Mouse (Mus musculus) kidney, embryonic 15.5 days (tissue): Measurements from ENCODE around the gene Mars2. TPM values are rescaled to one million over a fixed set of nuclear protein-coding genes. Genes with fewer than 3 reads are reported as not detected.

Experiments used
- ATAC-seq: fragments of 200-750 bp; cut with Nextera tagmentation; replicated peaks from 2 replicates; pipeline ENCODE4 v1.8.0; 2017; ENCODE audit warnings: moderate TSS enrichment; ENCODE audit not compliant: low FRiP score
- H3K27ac ChIP-seq: fragments of 300-500 bp; sonication (generic); 2 replicates; pipeline ENCODE4 v1.5.1; 2015; ENCODE audit warnings: mild to moderate bottlenecking, inconsistent platforms
- H3K27me3 ChIP-seq: fragments of 300-500 bp; sonication (generic); 2 replicates; pipeline ENCODE4 v1.6.1; 2015; ENCODE audit warnings: inconsistent platforms
- H3K36me3 ChIP-seq: fragments of 300-500 bp; sonication (generic); 2 replicates; pipeline ENCODE4 v1.6.1; 2015; ENCODE audit warnings: inconsistent platforms
- H3K4me1 ChIP-seq: fragments of 300-500 bp; sonication (generic); 2 replicates; pipeline ENCODE4 v1.6.1; 2015; ENCODE audit warnings: inconsistent platforms
- H3K4me2 ChIP-seq: fragments of 300-500 bp; sonication (generic); 2 replicates; pipeline ENCODE4 v1.6.1; 2015; ENCODE audit warnings: moderate library complexity, mild to moderate bottlenecking, inconsistent platforms
- H3K4me3 ChIP-seq: fragments of 300-500 bp; sonication (generic); replicated peaks from 2 replicates; pipeline ENCODE4 v1.5.1; 2015; ENCODE audit warnings: mild to moderate bottlenecking, inconsistent platforms
- H3K9ac ChIP-seq: fragments of 300-500 bp; sonication (generic); 2 replicates; pipeline ENCODE4 v1.6.1; 2015; ENCODE audit warnings: mild to moderate bottlenecking, inconsistent platforms
- H3K9me3 ChIP-seq: fragments of 300-500 bp; sonication (generic); replicated peaks from 2 replicates; pipeline ENCODE4 v1.6.1; 2016; ENCODE audit warnings: inconsistent platforms
- WGBS: fragments of 180-500 bp; shearing (Covaris S2); methylation state at CpG from one replicate; pipeline ENCODE4 v1.1.7; 2015; ENCODE audit warnings: mixed read lengths; 5-methylcytosine and 5-hydroxymethylcytosine counted together
- polyA plus RNA-seq: library from polyadenylated mRNA; unstranded; fragments of >200 nt; fragmentation: Nextera tagmentation; extraction: Ambion mirVana; gene quantifications from 2 replicates; pipeline ENCODE4 v1.2.1, GENCODE M21; 2015

Mars2 gene
- polyA plus RNA-seq, 1 experiment from 2014 or later = 2.4 TPM

GRCm38 (mm10) chr1:55208500-55209140, 28.4 kb upstream of the Mars2 start:
- WGBS = 66% methylated on average over 5 of the region's 5 CpGs
- no peaks in the 10 kb centered on the region for H3K36me3 ChIP-seq
- H3K4me3 ChIP-seq = no peak overlapping the region
- H3K27me3 ChIP-seq = no peaks in the 10 kb centered on the region
- no peak overlapping the region for H3K27ac ChIP-seq
- no peak overlapping the region for H3K4me2 ChIP-seq
- peaks cover 19% of the 10 kb centered on the region for H3K4me1 ChIP-seq
- ATAC-seq = no peak
- H3K9me3 ChIP-seq = no peaks in the 10 kb centered on the region
- H3K9ac ChIP-seq = no peak overlapping the region

- ATAC-seq = peak; percentile 50
Measured at GRCm38 (mm10) chr1:55210202-55210965, 26.6 kb upstream of the Mars2 start.

GRCm38 (mm10) chr1:55211081-55211480, 25.9 kb upstream of the Mars2 start:
- no peak overlapping the region for H3K4me2 ChIP-seq
- H3K4me1 ChIP-seq = peaks cover 21% of the 10 kb centered on the region
- ATAC-seq = no peak
- no peak overlapping the region for H3K4me3 ChIP-seq
- H3K36me3 ChIP-seq = no peaks in the 10 kb centered on the region
- H3K27ac ChIP-seq = 0 out of 2 replicates have a peak overlapping the region, but pooled peaks have one; percentile 11
- no peaks in the 10 kb centered on the region for H3K9me3 ChIP-seq
- H3K27me3 ChIP-seq = no peaks in the 10 kb centered on the region
- no peak overlapping the region for H3K9ac ChIP-seq
- 76% methylated on average over 8 of the region's 8 CpGs for WGBS

More at GRCm38 (mm10) chr1:55210202-55210965, 26.6 kb upstream of the Mars2 start:
- 51% methylated on average over 12 of the region's 12 CpGs for WGBS
- Histone ChIP-seq H3K27ac (0 out of 2 replicates have a peak overlapping the region, but pooled peaks have one; percentile 11), H3K4me3 (no peak overlapping the region), H3K4me2 (peak overlapping the region; percentile 23; the same call in 1 of the 2 replicates), H3K36me3 (no peaks in the 10 kb centered on the region), H3K9me3 (no peaks in the 10 kb centered on the region), H3K4me1 (peaks cover 20% of the 10 kb centered on the region), H3K9ac (no peak overlapping the region), H3K27me3 (no peaks in the 10 kb centered on the region)

- Histone ChIP-seq H3K36me3 (no peaks in the 10 kb centered on the region), H3K9ac (no peak overlapping the region), H3K4me2 (no peak overlapping the region), H3K4me1 (peaks cover 29% of the 10 kb centered on the region), H3K4me3 (no peak overlapping the region), H3K9me3 (no peaks in the 10 kb centered on the region), H3K27ac (no peak overlapping the region), H3K27me3 (no peaks in the 10 kb centered on the region)
- whole genome bisulfite sequencing = 85% methylated on average over 4 of the region's 4 CpGs
- no peak for ATAC-seq
Measured at GRCm38 (mm10) chr1:55212771-55213170, 24.2 kb upstream of the Mars2 start.

GRCm38 (mm10) chr1:55213475-55213874, 23.5 kb upstream of the Mars2 start:
- Histone ChIP-seq H3K4me2 (no peak overlapping the region), H3K27ac (no peak overlapping the region), H3K9me3 (no peaks in the 10 kb centered on the region), H3K4me1 (peaks cover 29% of the 10 kb centered on the region), H3K36me3 (no peaks in the 10 kb centered on the region), H3K27me3 (no peaks in the 10 kb centered on the region), H3K4me3 (no peak overlapping the region), H3K9ac (no peak overlapping the region)
- 30% methylated on average over 6 of the region's 6 CpGs for WGBS
- peak; percentile 23; the same call in 1 of the 2 replicates for ATAC-seq

DNA sequence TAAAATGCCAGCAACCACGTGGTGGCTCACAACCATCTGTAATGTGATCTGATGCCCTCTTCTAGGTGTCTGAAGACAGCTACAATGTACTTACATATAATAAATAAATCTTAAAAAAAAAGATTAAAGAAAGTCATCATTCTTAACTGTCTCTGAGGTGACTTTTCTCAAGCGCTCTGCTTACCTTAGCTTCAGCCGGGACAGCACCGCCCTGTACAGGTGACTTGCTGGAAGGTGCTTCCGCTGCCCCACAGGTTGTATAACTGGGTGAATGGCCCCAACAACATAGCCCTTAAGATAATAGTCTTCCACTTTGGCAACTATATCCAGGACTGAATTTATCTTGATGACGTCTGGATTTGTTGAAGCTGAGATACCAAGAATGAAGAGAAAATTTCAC, 23.0 kb upstream of the Mars2 start:
- no peaks in the 10 kb centered on the region for H3K9me3 ChIP-seq
- no peaks in the 10 kb centered on the region for H3K36me3 ChIP-seq
- no peaks in the 10 kb centered on the region for H3K27me3 ChIP-seq
- WGBS = 80% methylated on average over 6 of the region's 6 CpGs
- no peak overlapping the region for H3K27ac ChIP-seq
- no peak overlapping the region for H3K4me2 ChIP-seq
- ATAC-seq = no peak
- no peak overlapping the region for H3K9ac ChIP-seq
- no peak overlapping the region for H3K4me3 ChIP-seq
- peaks cover 29% of the 10 kb centered on the region for H3K4me1 ChIP-seq

- H3K9ac ChIP-seq = no peak overlapping the region
- no peak for ATAC-seq
- no peaks in the 10 kb centered on the region for H3K36me3 ChIP-seq
- H3K27me3 ChIP-seq = no peaks in the 10 kb centered on the region
- no peak overlapping the region for H3K4me2 ChIP-seq
- WGBS = 54% methylated on average over 11 of the region's 11 CpGs
- peaks cover 22% of the 10 kb centered on the region for H3K4me1 ChIP-seq
- no peak overlapping the region for H3K4me3 ChIP-seq
- peak overlapping the region; percentile 48; the same call in 1 of the 2 replicates for H3K27ac ChIP-seq
- no peaks in the 10 kb centered on the region for H3K9me3 ChIP-seq
Measured at GRCm38 (mm10) chr1:55215185-55215813, 21.7 kb upstream of the Mars2 start.

DNA sequence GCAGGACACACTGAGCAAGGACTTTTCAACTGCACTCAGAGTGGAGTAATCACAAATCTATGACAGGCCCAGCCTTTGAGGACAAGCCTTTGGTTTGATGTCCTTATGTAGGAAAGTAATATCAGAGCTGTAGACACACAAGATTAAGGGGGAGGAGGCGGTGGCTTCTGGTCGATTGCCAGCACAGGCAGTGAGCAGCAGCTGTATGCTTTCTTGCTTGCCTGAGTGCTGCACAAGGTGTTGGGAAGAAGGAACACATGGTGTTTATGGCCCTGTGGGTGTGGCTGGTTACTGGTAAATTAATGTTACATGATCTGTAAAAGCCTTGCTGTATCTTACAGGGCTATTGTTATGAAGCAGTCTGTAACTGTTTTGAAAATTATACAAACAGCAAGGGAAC, 19.8 kb upstream of the Mars2 start:
- H3K4me1 ChIP-seq = peaks cover 17% of the 10 kb centered on the region
- H3K4me2 ChIP-seq = no peak overlapping the region
- no peaks in the 10 kb centered on the region for H3K27me3 ChIP-seq
- no peak overlapping the region for H3K9ac ChIP-seq
- ATAC-seq = no peak; the same call in 1 of the 2 replicates
- H3K36me3 ChIP-seq = no peaks in the 10 kb centered on the region
- H3K9me3 ChIP-seq = no peaks in the 10 kb centered on the region
- WGBS = 42% methylated on average over 2 of the region's 2 CpGs
- no peak overlapping the region for H3K4me3 ChIP-seq
- no peak overlapping the region for H3K27ac ChIP-seq

DNA sequence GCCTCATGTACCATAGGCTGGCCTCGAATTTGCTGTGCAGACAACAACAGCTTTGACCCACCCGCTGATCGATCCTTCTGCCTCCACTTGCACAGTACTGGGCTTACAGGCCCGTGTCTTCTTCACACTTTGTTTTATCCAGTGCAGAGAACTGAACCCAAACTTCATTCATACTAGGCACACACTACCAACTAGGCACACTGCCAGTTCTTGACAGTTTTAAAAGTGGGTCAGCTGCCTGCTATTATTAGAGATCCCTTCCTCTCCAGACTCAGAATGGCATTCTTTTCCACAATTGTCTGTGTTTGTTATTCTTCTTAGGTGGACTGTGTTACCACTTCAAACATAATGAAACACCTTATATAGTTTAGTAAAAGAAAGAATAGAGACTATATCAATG, 15.6 kb upstream of the Mars2 start:
- Histone ChIP-seq H3K4me1 (peaks cover 11% of the 10 kb centered on the region), H3K4me3 (no peak overlapping the region), H3K27ac (0 out of 2 replicates have a peak overlapping the region, but pooled peaks have one; percentile 2), H3K9ac (no peak overlapping the region), H3K9me3 (no peaks in the 10 kb centered on the region), H3K36me3 (no peaks in the 10 kb centered on the region), H3K4me2 (no peak overlapping the region), H3K27me3 (no peaks in the 10 kb centered on the region; the same call in 1 of the 2 replicates)
- 69% methylated on average over 4 of the region's 4 CpGs for WGBS
- ATAC-seq = no peak

GRCm38 (mm10) chr1:55223026-55223425, 14.0 kb upstream of the Mars2 start:
- H3K36me3 ChIP-seq = no peaks in the 10 kb centered on the region
- no peaks in the 10 kb centered on the region for H3K9me3 ChIP-seq
- no peak overlapping the region for H3K9ac ChIP-seq
- ATAC-seq = no peak
- no peak overlapping the region for H3K4me2 ChIP-seq
- H3K4me3 ChIP-seq = no peak overlapping the region
- 87% methylated on average over 7 of the region's 7 CpGs for WGBS
- peaks cover 5% of the 10 kb centered on the region; the same call in 1 of the 2 replicates for H3K4me1 ChIP-seq
- peaks cover 2% of the 10 kb centered on the region; the same call in 1 of the 2 replicates for H3K27me3 ChIP-seq
- no peak overlapping the region for H3K27ac ChIP-seq

DNA sequence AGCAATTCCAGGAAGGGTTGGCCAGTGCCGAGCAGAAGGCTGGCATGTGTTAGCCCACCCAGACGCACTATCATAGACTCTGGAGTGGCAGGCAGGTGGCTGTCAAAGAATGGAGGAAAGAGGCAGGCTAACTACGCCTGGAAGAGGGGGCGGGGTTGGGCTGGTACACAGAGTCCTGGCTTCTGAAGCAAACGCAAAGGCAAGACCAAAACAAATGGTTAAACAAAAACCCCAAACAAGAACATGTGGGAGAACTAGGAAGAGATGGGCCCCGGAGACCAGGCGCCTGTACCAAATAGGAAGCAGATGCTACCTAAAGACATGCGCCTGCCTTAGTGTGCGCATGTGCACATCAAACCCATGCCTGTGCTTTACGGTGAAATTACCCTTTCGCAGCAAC, 12.9 kb upstream of the Mars2 start:
- 72% methylated on average over 11 of the region's 11 CpGs for WGBS
- H3K4me2 ChIP-seq = 0 out of 2 replicates have a peak overlapping the region, but pooled peaks have one; percentile 62
- H3K4me3 ChIP-seq = no peak overlapping the region
- H3K27me3 ChIP-seq = peaks cover 2% of the 10 kb centered on the region; the same call in 1 of the 2 replicates
- H3K9ac ChIP-seq = no peak overlapping the region
- no peak for ATAC-seq
- H3K36me3 ChIP-seq = no peaks in the 10 kb centered on the region
- H3K9me3 ChIP-seq = no peaks in the 10 kb centered on the region
- no peak overlapping the region for H3K27ac ChIP-seq
- H3K4me1 ChIP-seq = peaks cover 5% of the 10 kb centered on the region; the same call in 1 of the 2 replicates

DNA sequence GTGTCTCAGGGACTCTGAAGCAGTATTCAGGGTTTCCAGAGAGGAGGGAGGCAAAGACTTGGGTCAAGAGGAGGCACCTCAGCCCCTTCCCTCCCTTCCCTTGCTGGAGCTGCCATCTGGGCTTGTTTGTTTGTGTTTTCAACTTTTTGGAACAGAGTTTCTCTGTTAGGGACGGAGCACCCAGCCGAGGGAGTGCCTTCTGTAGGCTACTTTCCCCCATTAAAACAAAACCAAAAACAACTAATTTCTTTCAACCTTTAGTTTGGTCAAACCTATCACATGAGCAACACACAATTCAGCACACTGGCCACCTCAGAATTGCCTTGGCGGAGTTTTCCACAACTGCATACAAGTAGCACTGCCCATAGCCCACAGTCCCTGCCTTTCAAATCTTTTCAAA, 11.6 kb upstream of the Mars2 start:
- H3K4me3 ChIP-seq = peak overlapping the region; percentile 52
- H3K9me3 ChIP-seq = no peaks in the 10 kb centered on the region
- H3K4me1 ChIP-seq = peaks cover 5% of the 10 kb centered on the region; the same call in 1 of the 2 replicates
- H3K27ac ChIP-seq = no peak overlapping the region
- H3K9ac ChIP-seq = no peak overlapping the region
- H3K36me3 ChIP-seq = no peaks in the 10 kb centered on the region
- no peak; the same call in 1 of the 2 replicates for ATAC-seq
- peak overlapping the region; percentile 62 for H3K4me2 ChIP-seq
- peaks cover 2% of the 10 kb centered on the region; the same call in 1 of the 2 replicates for H3K27me3 ChIP-seq
- 35% methylated on average over 3 of the region's 3 CpGs for WGBS
